Mouse (Mus musculus) liver, adult 2 months (tissue): ENCODE measurements around the gene Sprr2e. TPM values are rescaled to one million over a fixed set of nuclear protein-coding genes. Genes with fewer than 3 reads are reported as not detected.

Source experiments
- DNase-seq: peaks from one replicate; pipeline ENCODE4 v3.0.0-alpha.2; 2011; ENCODE audit warnings: low read depth, low spot score; ENCODE audit errors: extremely low read depth
- H3K27ac ChIP-seq: fragments of 200-500 bp; replicated peaks from 2 replicates; pipeline ENCODE4 v1.5.1; 2012; ENCODE audit warnings: low read depth, mild to moderate bottlenecking, control low read depth, inconsistent platforms, low read length; ENCODE audit not compliant: insufficient read depth
- H3K27me3 ChIP-seq: fragments of 200-500 bp; 2 replicates; pipeline ENCODE4 v1.6.1; 2012; ENCODE audit warnings: mild to moderate bottlenecking, moderate library complexity, low read length, inconsistent platforms; ENCODE audit not compliant: control insufficient read depth, insufficient read depth
- H3K36me3 ChIP-seq: fragments of 200-500 bp; 2 replicates; pipeline ENCODE4 v1.6.1; 2012; ENCODE audit warnings: low read length, inconsistent platforms; ENCODE audit not compliant: control insufficient read depth, insufficient read depth
- H3K4me1 ChIP-seq: fragments of 200-500 bp; 2 replicates; pipeline ENCODE4 v1.6.1; 2011; ENCODE audit warnings: low read length; ENCODE audit not compliant: control insufficient read depth, insufficient read depth
- H3K4me3 ChIP-seq: fragments of 200-500 bp; 2 replicates; pipeline ENCODE4 v1.5.1; 2011; ENCODE audit warnings: low read depth, mild to moderate bottlenecking, control low read depth, low read length, moderate library complexity; ENCODE audit not compliant: insufficient read depth
- H3K79me2 ChIP-seq: fragments of 200-500 bp; 2 replicates; pipeline ENCODE4 v1.6.1; 2012; ENCODE audit warnings: inconsistent platforms, mild to moderate bottlenecking, low read length, moderate library complexity; ENCODE audit not compliant: control insufficient read depth, insufficient read depth
- H3K9ac ChIP-seq: fragments of 200-500 bp; 2 replicates; pipeline ENCODE4 v1.6.1; 2012; ENCODE audit warnings: low read depth, mild to moderate bottlenecking, control low read depth, inconsistent platforms, low read length
- CTCF ChIP-seq: fragments of 200-500 bp; IDR thresholded peaks from 2 replicates; pipeline ENCODE4 v1.5.1; 2011; ENCODE audit warnings: low read depth, low read length, control low read depth
- POLR2A ChIP-seq: fragments of 200-500 bp; IDR thresholded peaks from 2 replicates; pipeline ENCODE4 v1.6.1; 2011; ENCODE audit warnings: low read length, control low read depth; ENCODE audit not compliant: insufficient read depth; ENCODE audit errors: extremely low read depth
- WGBS: fragments of 180-500 bp; shearing (Covaris S2); methylation state at CpG from one replicate; pipeline ENCODE4 v1.1.7; 2018; 5-methylcytosine and 5-hydroxymethylcytosine counted together
- polyA plus RNA-seq: library from polyadenylated mRNA; depleted of rRNA; stranded (reverse); fragments of >200 nt; gene quantifications from 2 replicates; pipeline ENCODE4 v1.2.3, GENCODE M21; 2012; rRNA removed
- total RNA-seq: library from RNA; depleted of rRNA; stranded (reverse); fragments of >200 nt; gene quantifications from 2 replicates; pipeline ENCODE4 v1.2.3, GENCODE M21; 2014; rRNA removed

Sprr2e gene
- total RNA-seq = not detected in 2 replicates
- polyA plus RNA-seq = not detected in 2 replicates

GRCm38 (mm10) chr3:92351843-92352242 lies at the start of gene Sprr2e:
Gene Sprr2e, plus strand, starts transcription at chr3:92352143.
- DNase-seq = no peak
- no peak for TF ChIP-seq POLR2A
- TF ChIP-seq CTCF = no peak
- 81% methylated on average over 2 of the region's 2 CpGs for WGBS
- H3K9ac ChIP-seq = no peak within 1 kb of the TSS
- no peaks in the 10 kb centered on the region for H3K4me1 ChIP-seq
- no peak within 1 kb of the TSS for H3K4me3 ChIP-seq
- no peak within 1 kb of the TSS for H3K27ac ChIP-seq
- H3K36me3 ChIP-seq = no peaks in the 10 kb centered on the region
- no peaks in the 10 kb centered on the region for H3K79me2 ChIP-seq
- no peaks in the 10 kb centered on the region for H3K27me3 ChIP-seq

DNA sequence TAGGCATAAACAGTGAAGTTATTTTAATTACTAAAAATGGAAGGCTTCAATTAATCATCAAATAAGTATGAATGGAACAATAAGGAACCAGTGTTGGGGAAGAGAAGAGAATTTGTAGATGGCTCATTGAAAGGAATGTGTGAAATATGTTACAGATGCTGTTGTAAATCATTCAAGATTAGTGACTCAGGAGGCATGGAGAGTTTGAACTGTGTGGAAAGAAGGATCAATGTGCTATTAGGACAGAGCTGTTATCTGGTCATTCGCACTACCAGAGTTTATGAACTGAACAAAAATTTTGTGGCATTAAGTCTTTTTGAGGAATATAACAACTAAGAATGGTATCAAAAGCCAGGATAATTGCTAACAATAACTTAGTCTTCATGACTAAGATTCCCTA lies 44.5 kb upstream of the Sprr2e start:
- no peaks in the 10 kb centered on the region for H3K27me3 ChIP-seq
- H3K36me3 ChIP-seq = no peaks in the 10 kb centered on the region
- H3K4me3 ChIP-seq = no peak overlapping the region
- H3K4me1 ChIP-seq = no peaks in the 10 kb centered on the region
- 79% methylated on average over 1 of the region's 1 CpGs for WGBS
- TF ChIP-seq POLR2A (no peak), CTCF (no peak)
- H3K9ac ChIP-seq = no peak overlapping the region
- no peaks in the 10 kb centered on the region for H3K79me2 ChIP-seq
- no peak overlapping the region for H3K27ac ChIP-seq
- DNase-seq = no peak

DNA sequence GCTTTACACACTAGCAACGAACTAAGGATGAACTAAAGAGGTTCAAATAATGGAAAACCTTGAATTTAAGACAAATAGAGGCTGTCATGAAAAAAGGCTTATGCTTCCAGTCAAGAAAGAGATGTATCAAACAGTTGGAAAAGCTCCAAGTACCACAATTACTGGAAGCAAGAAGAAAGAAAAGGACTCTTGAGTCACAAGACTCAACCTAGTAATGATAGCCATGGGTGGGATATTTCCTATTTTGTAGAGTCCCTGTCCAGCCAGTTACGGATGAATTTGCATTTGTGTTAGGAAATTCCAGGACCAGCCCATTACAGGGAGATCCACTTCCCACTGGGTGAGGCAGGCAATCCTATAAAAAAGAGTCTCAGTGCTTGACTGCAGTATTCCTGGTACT lies 35.6 kb upstream of the Sprr2e start, which contains the start of gene Sprr2b:
TSS of gene Sprr2b (plus strand) at position 301 of the 400 bp plus-strand sequence.
- no peaks in the 10 kb centered on the region for H3K79me2 ChIP-seq
- no peak within 1 kb of the TSS for H3K9ac ChIP-seq
- no peak for DNase-seq
- H3K4me1 ChIP-seq = no peaks in the 10 kb centered on the region
- 70% methylated on average over 2 of the region's 2 CpGs for WGBS
- H3K4me3 ChIP-seq = no peak within 1 kb of the TSS
- no peak for TF ChIP-seq CTCF
- no peak for TF ChIP-seq POLR2A
- no peaks in the 10 kb centered on the region for H3K27me3 ChIP-seq
- H3K27ac ChIP-seq = no peak within 1 kb of the TSS
- no peaks in the 10 kb centered on the region for H3K36me3 ChIP-seq

DNA sequence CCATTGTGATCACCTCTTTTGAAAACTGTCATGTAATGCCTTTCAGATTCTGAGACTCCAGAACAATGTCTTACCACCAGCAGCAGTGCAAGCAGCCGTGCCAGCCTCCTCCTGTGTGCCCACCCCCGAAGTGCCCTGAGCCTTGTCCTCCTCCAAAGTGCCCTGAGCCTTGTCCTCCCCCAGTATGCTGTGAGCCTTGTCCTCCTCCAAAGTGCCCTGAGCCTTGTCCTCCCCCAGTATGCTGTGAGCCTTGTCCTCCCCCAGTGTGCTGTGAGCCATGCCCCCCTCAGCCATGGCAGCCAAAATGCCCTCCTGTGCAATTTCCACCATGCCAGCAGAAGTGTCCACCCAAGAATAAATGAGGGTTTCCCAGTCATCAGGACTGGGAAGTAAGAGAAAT lies 34.6 kb upstream of the Sprr2e start:
- no peak overlapping the region for H3K4me3 ChIP-seq
- DNase-seq = no peak
- WGBS = 74% methylated on average over 2 of the region's 2 CpGs

GRCm38 (mm10) chr3:92336278-92336677 lies 15.7 kb upstream of the Sprr2e start:
- Histone ChIP-seq H3K36me3 (no peaks in the 10 kb centered on the region), H3K27ac (no peak overlapping the region), H3K4me1 (no peaks in the 10 kb centered on the region), H3K27me3 (no peaks in the 10 kb centered on the region), H3K79me2 (no peaks in the 10 kb centered on the region), H3K4me3 (no peak overlapping the region), H3K9ac (no peak overlapping the region)
- TF ChIP-seq POLR2A = no peak
- TF ChIP-seq CTCF = no peak
- DNase-seq = no peak
- 64% methylated on average over 1 of the region's 1 CpGs for WGBS

More for the DNA sequence above, 34.6 kb upstream of the Sprr2e start:
- no peak overlapping the region for H3K27ac ChIP-seq
- H3K27me3 ChIP-seq = no peaks in the 10 kb centered on the region
- TF ChIP-seq CTCF = no peak
- TF ChIP-seq POLR2A = no peak
- H3K9ac ChIP-seq = no peak overlapping the region
- H3K36me3 ChIP-seq = no peaks in the 10 kb centered on the region
- H3K79me2 ChIP-seq = no peaks in the 10 kb centered on the region
- no peaks in the 10 kb centered on the region for H3K4me1 ChIP-seq

DNA sequence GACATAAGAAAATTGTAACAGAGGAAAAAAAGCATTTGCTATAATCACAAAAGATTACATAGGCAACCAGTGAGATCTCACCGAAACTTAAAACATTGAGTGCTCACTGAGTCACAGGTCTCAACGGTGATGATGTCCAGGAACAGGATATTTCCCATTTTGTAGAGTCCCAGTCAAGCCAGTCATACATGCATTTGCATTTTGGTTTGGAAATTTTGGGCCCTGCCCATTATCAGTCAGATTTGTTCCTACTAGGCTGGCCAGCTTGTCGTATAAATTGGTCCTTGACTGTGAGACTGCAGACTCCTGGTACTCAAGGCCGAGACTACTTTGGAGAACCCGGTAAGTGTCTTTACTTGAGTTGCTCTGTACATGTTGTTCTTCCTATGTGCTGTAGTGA lies 13.1 kb upstream of the Sprr2e start, which contains the start of gene Sprr2d:
TSS of gene Sprr2d (plus strand) at position 301 of the 400 bp plus-strand sequence.
- Histone ChIP-seq H3K4me1 (no peaks in the 10 kb centered on the region), H3K27me3 (no peaks in the 10 kb centered on the region), H3K4me3 (no peak within 1 kb of the TSS), H3K36me3 (no peaks in the 10 kb centered on the region), H3K79me2 (no peaks in the 10 kb centered on the region), H3K9ac (no peak within 1 kb of the TSS), H3K27ac (no peak within 1 kb of the TSS)
- no peak for DNase-seq
- no peak for TF ChIP-seq CTCF
- no peak for TF ChIP-seq POLR2A
- 92% methylated on average over 5 of the region's 5 CpGs for WGBS
